Mouse (Mus musculus): ENCODE data around the gene Fto. TPM values are rescaled to one million over a fixed set of nuclear protein-coding genes. Genes with fewer than 3 reads are reported as not detected.
A peak's percentile ranks its signal among the peaks of the same experiment; 100 is the strongest.

Fto gene
- polyA plus RNA-seq, 1 experiment, result 43.9 TPM

GRCm38 (mm10) chr8:91298672-91299071 is 14.7 kb upstream of the Fto start:
- Histone ChIP-seq H3K4me3 (ENCODE audit: insufficient read depth, low read depth, low read length) (no peak overlapping the region), H3K27ac (ENCODE audit: insufficient read depth, low read depth, low read length) (no peak overlapping the region), H3K4me1 (ENCODE audit: control insufficient read depth, insufficient read depth, low read length) (no peaks in the 10 kb centered on the region), H3K36me3 (ENCODE audit: control insufficient read depth, insufficient read depth, low read length) (no peaks in the 10 kb centered on the region; the same call in 1 of the 2 replicates), H3K27me3 (replicated peaks; ENCODE audit: control insufficient read depth, insufficient read depth, low read length) (no peaks in the 10 kb centered on the region)
- WGBS, result 96% methylated on average over 2 of the region's 2 CpGs
- DNase-seq, result no peak
- TF ChIP-seq POLR2A (IDR thresholded peaks at IDR 0.05; ENCODE audit: low read depth, low read length) (no peak), CTCF (conservative IDR thresholded peaks at IDR 0.05; ENCODE audit: insufficient read depth, insufficient read length, low read depth, low read length) (no peak)

- H3K36me3 ChIP-seq (ENCODE audit: control insufficient read depth, insufficient read depth, low read length), result peaks cover 5% of the 10 kb centered on the region; the same call in 1 of the 2 replicates
- no peaks in the 10 kb centered on the region for H3K4me1 ChIP-seq (ENCODE audit: control insufficient read depth, insufficient read depth, low read length)
- H3K27me3 ChIP-seq (replicated peaks; ENCODE audit: control insufficient read depth, insufficient read depth, low read length), result no peaks in the 10 kb centered on the region
- no peak overlapping the region for H3K4me3 ChIP-seq (ENCODE audit: insufficient read depth, low read depth, low read length)
- TF ChIP-seq POLR2A (IDR thresholded peaks at IDR 0.05; ENCODE audit: low read depth, low read length), result no peak
- TF ChIP-seq CTCF (conservative IDR thresholded peaks at IDR 0.05; ENCODE audit: insufficient read depth, insufficient read length, low read depth, low read length), result peak; percentile 13; the same call in 1 of the 2 replicates
- DNase-seq, result no peak
- WGBS, result 85% methylated on average over 17 of the region's 17 CpGs
- H3K27ac ChIP-seq (ENCODE audit: insufficient read depth, low read depth, low read length), result no peak overlapping the region
Measured at GRCm38 (mm10) chr8:91304481-91305386, 8.6 kb upstream of the Fto start.

GRCm38 (mm10) chr8:91312342-91312741 is 983 bp upstream of the Fto start:
- 70% methylated on average over 2 of the region's 2 CpGs for WGBS
- TF ChIP-seq CTCF (conservative IDR thresholded peaks at IDR 0.05; ENCODE audit: insufficient read depth, insufficient read length, low read depth, low read length), result no peak
- no peak for TF ChIP-seq POLR2A (IDR thresholded peaks at IDR 0.05; ENCODE audit: low read depth, low read length)
- DNase-seq, result no peak
- Histone ChIP-seq H3K4me1 (ENCODE audit: control insufficient read depth, insufficient read depth, low read length) (peaks cover 2% of the 10 kb centered on the region; the same call in 1 of the 2 replicates), H3K27ac (ENCODE audit: insufficient read depth, low read depth, low read length) (no peak overlapping the region), H3K4me3 (ENCODE audit: insufficient read depth, low read depth, low read length) (no peak overlapping the region), H3K36me3 (ENCODE audit: control insufficient read depth, insufficient read depth, low read length) (no peaks in the 10 kb centered on the region), H3K27me3 (replicated peaks; ENCODE audit: control insufficient read depth, insufficient read depth, low read length) (no peaks in the 10 kb centered on the region)

- no peak for DNase-seq
- no peak for TF ChIP-seq CTCF (conservative IDR thresholded peaks at IDR 0.05; ENCODE audit: insufficient read depth, insufficient read length, low read depth, low read length)
- TF ChIP-seq POLR2A (IDR thresholded peaks at IDR 0.05; ENCODE audit: low read depth, low read length), result no peak
- H3K4me1 ChIP-seq (ENCODE audit: control insufficient read depth, insufficient read depth, low read length), result peaks cover 2% of the 10 kb centered on the region; the same call in 1 of the 2 replicates
- no peak overlapping the region for H3K27ac ChIP-seq (ENCODE audit: insufficient read depth, low read depth, low read length)
- WGBS, result 89% methylated on average over 5 of the region's 5 CpGs
- no peaks in the 10 kb centered on the region for H3K27me3 ChIP-seq (replicated peaks; ENCODE audit: control insufficient read depth, insufficient read depth, low read length)
- no peak overlapping the region for H3K4me3 ChIP-seq (ENCODE audit: insufficient read depth, low read depth, low read length)
- H3K36me3 ChIP-seq (ENCODE audit: control insufficient read depth, insufficient read depth, low read length), result no peaks in the 10 kb centered on the region
Measured at GRCm38 (mm10) chr8:91317567-91318227, 4.4 kb downstream of the Fto start.

GRCm38 (mm10) chr8:91318938-91319729 is 5.8 kb downstream of the Fto start:
- Histone ChIP-seq H3K4me1 (ENCODE audit: control insufficient read depth, insufficient read depth, low read length) (0 out of 2 replicates have a peak, but pooled peaks cover 2% of the 10 kb centered on the region), H3K27ac (ENCODE audit: insufficient read depth, low read depth, low read length) (no peak overlapping the region), H3K4me3 (ENCODE audit: insufficient read depth, low read depth, low read length) (no peak overlapping the region), H3K36me3 (ENCODE audit: control insufficient read depth, insufficient read depth, low read length) (no peaks in the 10 kb centered on the region), H3K27me3 (replicated peaks; ENCODE audit: control insufficient read depth, insufficient read depth, low read length) (no peaks in the 10 kb centered on the region)
- DNase-seq, result no peak
- WGBS, result 96% methylated on average over 7 of the region's 7 CpGs
- no peak for TF ChIP-seq CTCF (conservative IDR thresholded peaks at IDR 0.05; ENCODE audit: insufficient read depth, insufficient read length, low read depth, low read length)
- no peak for TF ChIP-seq POLR2A (IDR thresholded peaks at IDR 0.05; ENCODE audit: low read depth, low read length)

GRCm38 (mm10) chr8:91323511-91323910 is 10.2 kb downstream of the Fto start:
- no peak for TF ChIP-seq CTCF (conservative IDR thresholded peaks at IDR 0.05; ENCODE audit: insufficient read depth, insufficient read length, low read depth, low read length)
- no peak for TF ChIP-seq POLR2A (IDR thresholded peaks at IDR 0.05; ENCODE audit: low read depth, low read length)
- Histone ChIP-seq H3K27ac (ENCODE audit: insufficient read depth, low read depth, low read length) (no peak overlapping the region), H3K27me3 (replicated peaks; ENCODE audit: control insufficient read depth, insufficient read depth, low read length) (no peaks in the 10 kb centered on the region), H3K4me3 (ENCODE audit: insufficient read depth, low read depth, low read length) (no peak overlapping the region), H3K36me3 (ENCODE audit: control insufficient read depth, insufficient read depth, low read length) (no peaks in the 10 kb centered on the region), H3K4me1 (ENCODE audit: control insufficient read depth, insufficient read depth, low read length) (0 out of 2 replicates have a peak, but pooled peaks cover 2% of the 10 kb centered on the region)
- whole genome bisulfite sequencing, result 69% methylated on average over 7 of the region's 7 CpGs
- no peak for DNase-seq
